41 mouse cellular contexts compared by ENCODE assay signal in the genomic region with DNA sequence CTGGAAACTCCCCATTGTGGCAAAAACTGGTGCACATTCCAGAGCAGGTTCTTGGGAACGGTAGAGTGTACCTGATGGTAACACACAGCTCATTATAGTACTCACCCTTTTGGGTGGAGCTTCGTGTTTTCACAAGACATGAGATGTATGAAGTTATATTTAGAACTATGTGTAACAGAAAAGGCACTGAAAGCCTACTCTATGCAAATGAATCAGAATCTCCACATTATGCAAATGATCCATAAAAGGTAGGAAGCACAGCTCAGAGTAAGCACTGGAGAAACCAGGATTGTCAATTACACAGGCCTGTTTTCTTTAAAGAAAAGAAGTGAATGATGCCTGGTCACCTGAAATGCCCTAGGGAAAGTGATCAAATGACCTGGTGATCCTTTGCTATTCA. TPM values are rescaled to one million over a fixed set of nuclear protein-coding genes. Genes with fewer than 3 reads are reported as not detected.
"Had no signal": no experiment of that assay in that cellular context is flagged by ENCODE, and none has a peak within 500 bp of the region (broad histone marks: within the 10 kb centered on the region; RNA-seq: fewer than 3 reads in every experiment).

No protein-coding gene starts in this region.

RNA-seq across cellular contexts. Expression of a gene that starts 14.9 kb away (rescaled TPM):
- total RNA-seq: hindbrain, postnatal 0 days; layer of hippocampus, adult 18-20 months; layer of hippocampus, adult 2 months; layer of hippocampus, adult 8-10 months; layer of hippocampus, postnatal 10 days; layer of hippocampus, postnatal 14 days; layer of hippocampus, postnatal 25 days; layer of hippocampus, postnatal 36 days; left cerebral cortex, adult 18-20 months; left cerebral cortex, adult 2 months; left cerebral cortex, adult 8-10 months had no signal
- polyA plus RNA-seq: heart, embryonic 12.5 days; heart, embryonic 13.5 days; heart, embryonic 14.5 days; heart, embryonic 15.5 days; hindbrain, embryonic 10.5 days; hindbrain, embryonic 11.5 days; hindbrain, embryonic 12.5 days; hindbrain, embryonic 13.5 days; hindbrain, embryonic 14.5 days; hindbrain, embryonic 15.5 days; hindbrain, embryonic 16.5 days; hindbrain, postnatal 0 days; intestine, embryonic 14.5 days; kidney, embryonic 14.5 days had no signal

RNA-seq across cellular contexts. Expression of a gene that starts 36.1 kb away (rescaled TPM):
- total RNA-seq: heart, postnatal 10 days; heart, postnatal 14 days; heart, postnatal 25 days; heart, postnatal 36 days; heart, postnatal 4 days; hematopoietic stem cell, adult 5-6 weeks; hindbrain, postnatal 0 days; layer of hippocampus, adult 18-20 months; layer of hippocampus, adult 2 months; layer of hippocampus, adult 8-10 months; layer of hippocampus, postnatal 10 days; layer of hippocampus, postnatal 14 days; layer of hippocampus, postnatal 25 days; layer of hippocampus, postnatal 36 days; left cerebral cortex, adult 18-20 months; left cerebral cortex, adult 2 months; left cerebral cortex, adult 8-10 months had no signal
- polyA plus RNA-seq: heart, embryonic 12.5 days; heart, embryonic 13.5 days; heart, embryonic 14.5 days; heart, embryonic 15.5 days; heart, embryonic 16.5 days; heart, postnatal 0 days; hindbrain, embryonic 10.5 days; hindbrain, embryonic 11.5 days; hindbrain, embryonic 12.5 days; hindbrain, embryonic 13.5 days; hindbrain, embryonic 14.5 days; hindbrain, embryonic 15.5 days; hindbrain, embryonic 16.5 days; hindbrain, postnatal 0 days; inflammation-experienced regulatory T-cells, adult 6 months; intestine, embryonic 14.5 days; intestine, embryonic 15.5 days; intestine, embryonic 16.5 days; intestine, postnatal 0 days; kidney, adult 2 months; kidney, embryonic 14.5 days; kidney, embryonic 15.5 days; kidney, embryonic 16.5 days; kidney, postnatal 0 days; large intestine, adult 2 months had no signal
